Mouse (Mus musculus): ENCODE data around the gene Cdkal1. TPM values are rescaled to one million over a fixed set of nuclear protein-coding genes. Genes with fewer than 3 reads are reported as not detected.

The Cdkal1 gene
- polyA plus RNA-seq, 1 experiment = 4.4 TPM

GRCm38 (mm10) chr13:29721206-29721605 lies 134.3 kb downstream of the Cdkal1 start:
- H3K36me3 ChIP-seq (ENCODE audit: control insufficient read depth, insufficient read depth, low read length) = no peaks in the 10 kb centered on the region
- no peaks in the 10 kb centered on the region for H3K4me1 ChIP-seq (ENCODE audit: control insufficient read depth, insufficient read depth, low read length)
- no peak overlapping the region for H3K27ac ChIP-seq (ENCODE audit: insufficient read depth, low read depth, low read length)
- no peaks in the 10 kb centered on the region for H3K27me3 ChIP-seq (replicated peaks; ENCODE audit: control insufficient read depth, insufficient read depth, low read length)
- WGBS = 97% methylated on average over 5 of the region's 5 CpGs
- no peak overlapping the region for H3K4me3 ChIP-seq (ENCODE audit: insufficient read depth, low read depth, low read length)
- DNase-seq = no peak
- TF ChIP-seq POLR2A (IDR thresholded peaks at IDR 0.05; ENCODE audit: low read depth, low read length) = no peak
- no peak for TF ChIP-seq CTCF (conservative IDR thresholded peaks at IDR 0.05; ENCODE audit: insufficient read depth, insufficient read length, low read depth, low read length)

- H3K36me3 ChIP-seq (ENCODE audit: control insufficient read depth, insufficient read depth, low read length) = no peaks in the 10 kb centered on the region
- no peak for DNase-seq
- H3K4me1 ChIP-seq (ENCODE audit: control insufficient read depth, insufficient read depth, low read length) = 0 out of 2 replicates have a peak, but pooled peaks cover 2% of the 10 kb centered on the region
- WGBS = 71% methylated on average over 4 of the region's 4 CpGs
- H3K4me3 ChIP-seq (ENCODE audit: insufficient read depth, low read depth, low read length) = no peak overlapping the region
- no peak overlapping the region for H3K27ac ChIP-seq (ENCODE audit: insufficient read depth, low read depth, low read length)
- no peaks in the 10 kb centered on the region for H3K27me3 ChIP-seq (replicated peaks; ENCODE audit: control insufficient read depth, insufficient read depth, low read length)
- TF ChIP-seq CTCF (conservative IDR thresholded peaks at IDR 0.05; ENCODE audit: insufficient read depth, insufficient read length, low read depth, low read length) (no peak), POLR2A (IDR thresholded peaks at IDR 0.05; ENCODE audit: low read depth, low read length) (no peak)
Observed at GRCm38 (mm10) chr13:29716550-29716949, 138.9 kb downstream of the Cdkal1 start.

- Histone ChIP-seq H3K4me1 (ENCODE audit: control insufficient read depth, insufficient read depth, low read length) (0 out of 2 replicates have a peak, but pooled peaks cover 5% of the 10 kb centered on the region), H3K4me3 (ENCODE audit: insufficient read depth, low read depth, low read length) (no peak overlapping the region), H3K27me3 (replicated peaks; ENCODE audit: control insufficient read depth, insufficient read depth, low read length) (no peaks in the 10 kb centered on the region), H3K36me3 (ENCODE audit: control insufficient read depth, insufficient read depth, low read length) (no peaks in the 10 kb centered on the region), H3K27ac (ENCODE audit: insufficient read depth, low read depth, low read length) (no peak overlapping the region)
- 61% methylated on average over 3 of the region's 3 CpGs for WGBS
- no peak for DNase-seq
- TF ChIP-seq CTCF (conservative IDR thresholded peaks at IDR 0.05; ENCODE audit: insufficient read depth, insufficient read length, low read depth, low read length) (no peak), POLR2A (IDR thresholded peaks at IDR 0.05; ENCODE audit: low read depth, low read length) (no peak)
Observed at GRCm38 (mm10) chr13:29715241-29715841, 140.1 kb downstream of the Cdkal1 start.

GRCm38 (mm10) chr13:29707620-29708019 lies 147.9 kb downstream of the Cdkal1 start:
- TF ChIP-seq CTCF (conservative IDR thresholded peaks at IDR 0.05; ENCODE audit: insufficient read depth, insufficient read length, low read depth, low read length) (no peak), POLR2A (IDR thresholded peaks at IDR 0.05; ENCODE audit: low read depth, low read length) (no peak)
- no peak for DNase-seq
- Histone ChIP-seq H3K4me3 (ENCODE audit: insufficient read depth, low read depth, low read length) (no peak overlapping the region), H3K27me3 (replicated peaks; ENCODE audit: control insufficient read depth, insufficient read depth, low read length) (no peaks in the 10 kb centered on the region), H3K4me1 (ENCODE audit: control insufficient read depth, insufficient read depth, low read length) (0 out of 2 replicates have a peak, but pooled peaks cover 3% of the 10 kb centered on the region), H3K27ac (ENCODE audit: insufficient read depth, low read depth, low read length) (no peak overlapping the region), H3K36me3 (ENCODE audit: control insufficient read depth, insufficient read depth, low read length) (no peaks in the 10 kb centered on the region; the same call in 1 of the 2 replicates)
- 93% methylated on average over 3 of the region's 3 CpGs for WGBS

- no peak for TF ChIP-seq POLR2A (IDR thresholded peaks at IDR 0.05; ENCODE audit: low read depth, low read length)
- no peak for TF ChIP-seq CTCF (conservative IDR thresholded peaks at IDR 0.05; ENCODE audit: insufficient read depth, insufficient read length, low read depth, low read length)
- 0 out of 2 replicates have a peak overlapping the region, but pooled peaks have one; percentile 5 for H3K27ac ChIP-seq (ENCODE audit: insufficient read depth, low read depth, low read length)
- H3K36me3 ChIP-seq (ENCODE audit: control insufficient read depth, insufficient read depth, low read length) = no peaks in the 10 kb centered on the region
- H3K27me3 ChIP-seq (replicated peaks; ENCODE audit: control insufficient read depth, insufficient read depth, low read length) = no peaks in the 10 kb centered on the region
- H3K4me3 ChIP-seq (ENCODE audit: insufficient read depth, low read depth, low read length) = no peak overlapping the region
- H3K4me1 ChIP-seq (ENCODE audit: control insufficient read depth, insufficient read depth, low read length) = peaks cover 9% of the 10 kb centered on the region; the same call in 1 of the 2 replicates
- WGBS = 44% methylated on average over 1 of the region's 1 CpGs
- DNase-seq = peak; percentile 39
Observed at GRCm38 (mm10) chr13:29701400-29701799, 154.1 kb downstream of the Cdkal1 start.

- Histone ChIP-seq H3K27me3 (replicated peaks; ENCODE audit: control insufficient read depth, insufficient read depth, low read length) (no peaks in the 10 kb centered on the region), H3K27ac (ENCODE audit: insufficient read depth, low read depth, low read length) (no peak overlapping the region), H3K4me1 (ENCODE audit: control insufficient read depth, insufficient read depth, low read length) (peaks cover 9% of the 10 kb centered on the region; the same call in 1 of the 2 replicates), H3K36me3 (ENCODE audit: control insufficient read depth, insufficient read depth, low read length) (no peaks in the 10 kb centered on the region), H3K4me3 (ENCODE audit: insufficient read depth, low read depth, low read length) (no peak overlapping the region)
- no peak for TF ChIP-seq POLR2A (IDR thresholded peaks at IDR 0.05; ENCODE audit: low read depth, low read length)
- TF ChIP-seq CTCF (conservative IDR thresholded peaks at IDR 0.05; ENCODE audit: insufficient read depth, insufficient read length, low read depth, low read length) = no peak
- DNase-seq = no peak
- 87% methylated on average over 5 of the region's 5 CpGs for WGBS
Observed at GRCm38 (mm10) chr13:29699896-29700295, 155.6 kb downstream of the Cdkal1 start.

- no peaks in the 10 kb centered on the region for H3K27me3 ChIP-seq (replicated peaks; ENCODE audit: control insufficient read depth, insufficient read depth, low read length)
Observed at GRCm38 (mm10) chr13:29698307-29698985, 157.0 kb downstream of the Cdkal1 start.

More at GRCm38 (mm10) chr13:29698307-29698985, 157.0 kb downstream of the Cdkal1 start:
- Histone ChIP-seq H3K4me3 (ENCODE audit: insufficient read depth, low read depth, low read length) (no peak overlapping the region), H3K27ac (ENCODE audit: insufficient read depth, low read depth, low read length) (peak overlapping the region; percentile 50; the same call in 1 of the 2 replicates), H3K4me1 (ENCODE audit: control insufficient read depth, insufficient read depth, low read length) (peaks cover 9% of the 10 kb centered on the region; the same call in 1 of the 2 replicates), H3K36me3 (ENCODE audit: control insufficient read depth, insufficient read depth, low read length) (no peaks in the 10 kb centered on the region)
- peak; percentile 52 for DNase-seq
- 24% methylated on average over 5 of the region's 5 CpGs for WGBS
- no peak for TF ChIP-seq CTCF (conservative IDR thresholded peaks at IDR 0.05; ENCODE audit: insufficient read depth, insufficient read length, low read depth, low read length)
- TF ChIP-seq POLR2A (IDR thresholded peaks at IDR 0.05; ENCODE audit: low read depth, low read length) = no peak
